Mouse (Mus musculus) liver, adult 2 months (tissue): Measurements from ENCODE around the gene Gm20388. TPM values are rescaled to one million over a fixed set of nuclear protein-coding genes. Genes with fewer than 3 reads are reported as not detected.

Source experiments
- DNase-seq: peaks from one replicate; pipeline ENCODE4 v3.0.0-alpha.2; 2011; ENCODE audit warnings: low read depth, low spot score; ENCODE audit errors: extremely low read depth
- H3K27ac ChIP-seq: fragments of 200-500 bp; replicated peaks from 2 replicates; pipeline ENCODE4 v1.5.1; 2012; ENCODE audit warnings: low read depth, mild to moderate bottlenecking, control low read depth, inconsistent platforms, low read length; ENCODE audit not compliant: insufficient read depth
- H3K27me3 ChIP-seq: fragments of 200-500 bp; 2 replicates; pipeline ENCODE4 v1.6.1; 2012; ENCODE audit warnings: mild to moderate bottlenecking, moderate library complexity, low read length, inconsistent platforms; ENCODE audit not compliant: control insufficient read depth, insufficient read depth
- H3K36me3 ChIP-seq: fragments of 200-500 bp; 2 replicates; pipeline ENCODE4 v1.6.1; 2012; ENCODE audit warnings: low read length, inconsistent platforms; ENCODE audit not compliant: control insufficient read depth, insufficient read depth
- H3K4me1 ChIP-seq: fragments of 200-500 bp; 2 replicates; pipeline ENCODE4 v1.6.1; 2011; ENCODE audit warnings: low read length; ENCODE audit not compliant: control insufficient read depth, insufficient read depth
- H3K4me3 ChIP-seq: fragments of 200-500 bp; 2 replicates; pipeline ENCODE4 v1.5.1; 2011; ENCODE audit warnings: low read depth, mild to moderate bottlenecking, control low read depth, low read length, moderate library complexity; ENCODE audit not compliant: insufficient read depth
- H3K79me2 ChIP-seq: fragments of 200-500 bp; 2 replicates; pipeline ENCODE4 v1.6.1; 2012; ENCODE audit warnings: inconsistent platforms, mild to moderate bottlenecking, low read length, moderate library complexity; ENCODE audit not compliant: control insufficient read depth, insufficient read depth
- H3K9ac ChIP-seq: fragments of 200-500 bp; 2 replicates; pipeline ENCODE4 v1.6.1; 2012; ENCODE audit warnings: low read depth, mild to moderate bottlenecking, control low read depth, inconsistent platforms, low read length
- CTCF ChIP-seq: fragments of 200-500 bp; IDR thresholded peaks from 2 replicates; pipeline ENCODE4 v1.5.1; 2011; ENCODE audit warnings: low read depth, low read length, control low read depth
- POLR2A ChIP-seq: fragments of 200-500 bp; IDR thresholded peaks from 2 replicates; pipeline ENCODE4 v1.6.1; 2011; ENCODE audit warnings: low read length, control low read depth; ENCODE audit not compliant: insufficient read depth; ENCODE audit errors: extremely low read depth
- WGBS: fragments of 180-500 bp; shearing (Covaris S2); methylation state at CpG from one replicate; pipeline ENCODE4 v1.1.7; 2018; 5-methylcytosine and 5-hydroxymethylcytosine counted together
- polyA plus RNA-seq: library from polyadenylated mRNA; depleted of rRNA; stranded (reverse); fragments of >200 nt; gene quantifications from 2 replicates; pipeline ENCODE4 v1.2.3, GENCODE M21; 2012
- total RNA-seq: library from RNA; depleted of rRNA; stranded (reverse); fragments of >200 nt; gene quantifications from 2 replicates; pipeline ENCODE4 v1.2.3, GENCODE M21; 2014

The Gm20388 gene
- total and polyA plus RNA-seq, 2 experiments, result 6.4 to 19.9 TPM

GRCm38 (mm10) chr8:124307700-124308099 lies 4397.1 kb downstream of the Gm20388 start:
- Histone ChIP-seq H3K27me3 (no peaks in the 10 kb centered on the region), H3K4me3 (no peak overlapping the region), H3K79me2 (peaks cover 14% of the 10 kb centered on the region; the same call in 1 of the 2 replicates), H3K4me1 (peaks cover 5% of the 10 kb centered on the region), H3K27ac (no peak overlapping the region), H3K36me3 (no peaks in the 10 kb centered on the region), H3K9ac (no peak overlapping the region)
- TF ChIP-seq CTCF, result no peak
- TF ChIP-seq POLR2A, result no peak
- 93% methylated on average over 10 of the region's 10 CpGs for WGBS
- no peak for DNase-seq

- Histone ChIP-seq H3K4me3 (no peak overlapping the region), H3K36me3 (no peaks in the 10 kb centered on the region), H3K9ac (no peak overlapping the region), H3K27ac (no peak overlapping the region), H3K4me1 (peaks cover 11% of the 10 kb centered on the region), H3K27me3 (no peaks in the 10 kb centered on the region), H3K79me2 (peaks cover 15% of the 10 kb centered on the region; the same call in 1 of the 2 replicates)
- DNase-seq, result peak; percentile 81
- TF ChIP-seq POLR2A, result no peak
- 57% methylated on average over 13 of the region's 13 CpGs for WGBS
Observed at GRCm38 (mm10) chr8:124310509-124310908, 4399.9 kb downstream of the Gm20388 start.

- Histone ChIP-seq H3K4me1 (peaks cover 11% of the 10 kb centered on the region), H3K79me2 (peaks cover 15% of the 10 kb centered on the region; the same call in 1 of the 2 replicates), H3K36me3 (no peaks in the 10 kb centered on the region), H3K9ac (no peak overlapping the region), H3K27me3 (no peaks in the 10 kb centered on the region), H3K27ac (no peak overlapping the region), H3K4me3 (no peak overlapping the region)
- no peak for TF ChIP-seq CTCF
- no peak for TF ChIP-seq POLR2A
- DNase-seq, result peak; percentile 93
- WGBS, result 20% methylated on average over 6 of the region's 6 CpGs
Observed at GRCm38 (mm10) chr8:124311111-124311510, 4400.5 kb downstream of the Gm20388 start.

GRCm38 (mm10) chr8:124311723-124312122 lies 4401.1 kb downstream of the Gm20388 start:
- TF ChIP-seq CTCF (no peak), POLR2A (no peak)
- H3K79me2 ChIP-seq, result peaks cover 15% of the 10 kb centered on the region; the same call in 1 of the 2 replicates
- H3K4me1 ChIP-seq, result peaks cover 11% of the 10 kb centered on the region
- H3K4me3 ChIP-seq, result no peak overlapping the region
- no peak overlapping the region for H3K9ac ChIP-seq
- no peaks in the 10 kb centered on the region for H3K27me3 ChIP-seq
- DNase-seq, result no peak
- H3K36me3 ChIP-seq, result no peaks in the 10 kb centered on the region
- no peak overlapping the region for H3K27ac ChIP-seq
- whole genome bisulfite sequencing, result 96% methylated on average over 17 of the region's 17 CpGs

DNA sequence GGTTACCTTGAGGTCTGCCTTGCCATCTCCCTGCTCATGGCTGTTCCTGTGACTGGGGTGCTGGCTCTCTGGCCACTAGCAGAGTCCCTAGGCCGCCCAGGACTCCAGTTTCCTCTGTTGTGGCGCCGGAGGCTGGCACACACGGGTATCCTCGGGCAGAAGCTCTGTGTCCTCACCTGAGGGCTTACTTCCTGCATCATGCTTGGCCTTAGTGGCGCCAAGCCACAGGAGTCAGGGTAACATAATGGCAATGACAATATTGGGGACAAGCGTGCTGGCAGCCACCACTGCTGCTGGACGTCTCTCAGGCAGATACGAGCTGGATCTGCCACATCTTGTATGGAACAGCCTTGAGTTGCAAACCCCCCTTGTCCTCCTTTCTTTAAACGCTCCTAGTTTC lies 4401.6 kb downstream of the Gm20388 start:
- Histone ChIP-seq H3K27ac (no peak overlapping the region), H3K79me2 (peaks cover 15% of the 10 kb centered on the region; the same call in 1 of the 2 replicates), H3K4me1 (peaks cover 13% of the 10 kb centered on the region), H3K9ac (no peak overlapping the region), H3K36me3 (no peaks in the 10 kb centered on the region), H3K4me3 (no peak overlapping the region), H3K27me3 (no peaks in the 10 kb centered on the region)
- no peak for DNase-seq
- WGBS, result 96% methylated on average over 10 of the region's 10 CpGs
- TF ChIP-seq CTCF, result no peak

DNA sequence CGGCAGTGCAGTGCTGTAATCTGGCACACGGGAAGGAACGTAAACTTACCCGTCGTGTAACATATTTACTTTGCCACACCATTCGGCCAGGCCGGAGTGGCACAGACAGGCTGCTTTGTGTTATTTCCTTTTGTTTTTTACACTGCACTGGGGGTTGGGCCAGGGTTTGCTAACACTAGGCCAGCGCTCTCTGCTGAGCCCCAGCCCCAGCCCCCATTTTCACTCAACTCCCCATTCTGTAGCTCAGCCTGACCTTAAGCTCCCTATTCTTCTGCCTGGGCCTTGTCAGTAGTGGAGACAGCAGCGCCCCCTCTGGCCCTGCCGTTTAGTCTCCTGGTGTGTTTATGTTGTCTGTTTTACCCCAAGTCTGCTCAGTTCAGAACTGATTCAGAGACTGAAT lies 4404.2 kb downstream of the Gm20388 start:
- Histone ChIP-seq H3K36me3 (no peaks in the 10 kb centered on the region), H3K79me2 (peaks cover 15% of the 10 kb centered on the region; the same call in 1 of the 2 replicates), H3K4me1 (peaks cover 14% of the 10 kb centered on the region), H3K9ac (no peak overlapping the region), H3K4me3 (no peak overlapping the region), H3K27me3 (no peaks in the 10 kb centered on the region), H3K27ac (no peak overlapping the region)
- TF ChIP-seq CTCF, result peak; percentile 48
- no peak for TF ChIP-seq POLR2A
- WGBS, result 43% methylated on average over 10 of the region's 10 CpGs
- DNase-seq, result peak; percentile 38
